Mouse (Mus musculus) heart, adult 2 months (tissue): ENCODE measurements at regions not wholly inside any gene's neighbourhood (a gene's known extent, or its start where the extent isn't known, plus 50 kb on each side); places are given as distances from the start of the nearest gene placed in this dataset.

Experiments used
- CTCF ChIP-seq: fragments of 200-600 bp; IDR thresholded peaks from 2 replicates; pipeline ENCODE4 v1.8.1; 2022; ENCODE audit warnings: antibody characterized with exemption, mild to moderate bottlenecking, moderate library complexity
- POLR2A ChIP-seq: fragments of 200-500 bp; IDR thresholded peaks from 2 replicates; pipeline ENCODE4 v1.6.1; 2011; ENCODE audit warnings: mild to moderate bottlenecking, low read depth, low read length, control low read depth; ENCODE audit not compliant: insufficient read depth

DNA sequence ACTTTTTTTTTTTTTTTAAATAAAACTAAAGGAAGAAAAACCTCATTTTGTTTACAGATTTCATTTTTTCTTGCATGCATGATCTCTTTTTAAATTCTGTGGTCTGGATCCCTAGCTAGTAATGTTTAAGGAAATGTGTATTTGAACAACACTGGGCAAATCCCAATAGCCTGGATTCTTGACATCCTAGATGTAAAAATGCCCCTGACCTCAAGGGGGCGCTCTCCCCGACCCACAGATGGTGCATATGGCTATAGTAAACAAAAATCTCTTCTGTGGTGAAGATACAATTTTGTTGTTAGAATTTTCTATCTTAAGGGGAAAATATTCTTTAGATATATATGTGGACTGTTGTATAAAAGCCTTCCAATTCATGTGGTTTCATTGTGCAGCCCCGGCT lies 67.1 kb upstream of the Trpm3 start:
- no peak for TF ChIP-seq POLR2A
- TF ChIP-seq CTCF: peak; percentile 26
